Comparison of ENCODE assay signal across 12 mouse cellular contexts in the genomic region with DNA sequence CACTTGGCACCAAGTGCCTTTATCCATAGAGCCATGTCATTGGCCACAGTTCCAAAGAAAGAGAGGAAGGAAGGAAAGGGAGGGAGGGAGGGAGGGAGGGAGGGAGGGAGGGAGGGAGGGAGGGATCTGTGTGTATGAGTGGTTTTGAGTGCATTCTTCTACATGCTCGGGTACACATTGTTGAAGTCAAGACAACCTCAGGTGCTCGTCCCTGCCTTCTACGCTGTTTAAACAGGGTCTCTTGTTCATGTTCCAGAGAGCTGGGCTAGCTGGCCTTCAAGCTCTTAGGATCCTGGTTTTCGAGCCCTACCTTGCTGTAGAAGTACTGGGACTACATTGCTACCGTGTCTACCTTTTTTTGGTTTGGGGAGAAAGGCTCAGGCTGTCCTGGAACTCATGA. TPM values are rescaled to one million over a fixed set of nuclear protein-coding genes. Genes with fewer than 3 reads are reported as not detected.
"Had no signal": no experiment of that assay in that cellular context is flagged by ENCODE, and none has a peak within 500 bp of the region (broad histone marks: within the 10 kb centered on the region; RNA-seq: fewer than 3 reads in every experiment).

No protein-coding gene starts in this region.

RNA-seq across cellular contexts. Expression of gene 1700047I17Rik2, which starts 10.3 kb away (rescaled TPM):
- polyA plus RNA-seq: cortical plate, adult 2 months; embryonic facial prominence, embryonic 12.5 days; embryonic facial prominence, embryonic 14.5 days; embryonic facial prominence, embryonic 15.5 days; erythroblast, embryonic 14.5 days; forebrain, embryonic 12.5 days; forebrain, embryonic 14.5 days; forebrain, embryonic 15.5 days; forebrain, embryonic 16.5 days; forebrain, postnatal 0 days; frontal cortex, adult 2 months; heart, adult 2 months had no signal
